Comparison of ENCODE assay signal across 19 mouse cellular contexts in the genomic region with DNA sequence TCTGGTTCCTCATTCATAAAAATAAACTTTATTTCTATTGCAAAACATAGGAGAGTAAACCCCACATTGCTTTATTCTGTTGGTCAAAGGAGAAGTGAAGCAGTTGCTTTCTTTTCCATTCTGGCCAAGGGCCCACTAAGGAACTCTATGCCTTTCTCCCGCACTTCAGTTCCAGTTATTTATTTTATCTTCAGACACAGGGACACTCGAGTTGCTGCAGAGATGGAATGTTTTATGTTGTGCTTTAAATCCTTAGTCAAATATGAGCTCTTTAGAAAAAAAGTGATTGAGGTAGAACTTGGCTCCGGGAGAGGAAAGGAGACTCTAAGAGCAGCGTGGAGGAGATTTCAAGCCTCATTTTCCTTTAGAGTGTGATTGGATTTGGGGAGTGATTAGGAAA.
"Had no signal": no experiment of that assay in that cellular context is flagged by ENCODE, and none has a peak within 500 bp of the region (broad histone marks: within the 10 kb centered on the region; RNA-seq: fewer than 3 reads in every experiment).

No protein-coding gene starts in this region.

- H3K4me2 ChIP-seq: limb, embryonic 15.5 days; liver, embryonic 12.5 days; midbrain, embryonic 12.5 days; neural tube, embryonic 12.5 days; stomach, embryonic 15.5 days had no signal

- H3K4me1 ChIP-seq: limb, embryonic 15.5 days; liver, embryonic 12.5 days; megakaryocyte, embryonic 14.5 days; midbrain, embryonic 10.5 days; midbrain, embryonic 12.5 days; neural tube, embryonic 12.5 days; stomach, embryonic 15.5 days had no signal

- H3K27me3 ChIP-seq: limb, embryonic 15.5 days; liver, embryonic 12.5 days; megakaryocyte, embryonic 14.5 days; midbrain, embryonic 12.5 days; neural tube, embryonic 12.5 days; stomach, embryonic 15.5 days had no signal

- H3K9me3 ChIP-seq: limb, embryonic 15.5 days; liver, embryonic 12.5 days; midbrain, embryonic 10.5 days; midbrain, embryonic 12.5 days; neural tube, embryonic 12.5 days; stomach, embryonic 15.5 days had no signal

- DNase-seq: lung, adult 2 months; lung, postnatal 10 days; lung, postnatal 4 days; midbrain, embryonic 14.5 days; retina, postnatal 1 day; right cerebral cortex, adult 18-20 months; thymus, adult 18-20 months; thymus, postnatal 14 days; thymus, postnatal 36 days had no signal

- H3K9ac ChIP-seq: limb, embryonic 15.5 days; liver, embryonic 12.5 days; liver, embryonic 14.5 days; midbrain, embryonic 12.5 days; neural tube, embryonic 12.5 days; stomach, embryonic 15.5 days had no signal

- H3K4me3 ChIP-seq: limb, embryonic 15.5 days; liver, embryonic 12.5 days; megakaryocyte, embryonic 14.5 days; midbrain, embryonic 10.5 days; midbrain, embryonic 12.5 days; myocyte; neural tube, embryonic 12.5 days; stomach, embryonic 15.5 days had no signal

- ATAC-seq: liver, embryonic 12.5 days; midbrain, embryonic 16.5 days had no signal

- H3K36me3 ChIP-seq: limb, embryonic 15.5 days; liver, embryonic 12.5 days; midbrain, embryonic 10.5 days; midbrain, embryonic 12.5 days; neural tube, embryonic 12.5 days; stomach, embryonic 15.5 days had no signal

- H3K27ac ChIP-seq: limb, embryonic 15.5 days; liver, embryonic 12.5 days; liver, embryonic 14.5 days; midbrain, embryonic 10.5 days; midbrain, embryonic 12.5 days; neural tube, embryonic 12.5 days; stomach, embryonic 15.5 days had no signal
